Mouse (Mus musculus): Measurements from ENCODE around the gene Rad51d.

Gene Rad51d

DNA sequence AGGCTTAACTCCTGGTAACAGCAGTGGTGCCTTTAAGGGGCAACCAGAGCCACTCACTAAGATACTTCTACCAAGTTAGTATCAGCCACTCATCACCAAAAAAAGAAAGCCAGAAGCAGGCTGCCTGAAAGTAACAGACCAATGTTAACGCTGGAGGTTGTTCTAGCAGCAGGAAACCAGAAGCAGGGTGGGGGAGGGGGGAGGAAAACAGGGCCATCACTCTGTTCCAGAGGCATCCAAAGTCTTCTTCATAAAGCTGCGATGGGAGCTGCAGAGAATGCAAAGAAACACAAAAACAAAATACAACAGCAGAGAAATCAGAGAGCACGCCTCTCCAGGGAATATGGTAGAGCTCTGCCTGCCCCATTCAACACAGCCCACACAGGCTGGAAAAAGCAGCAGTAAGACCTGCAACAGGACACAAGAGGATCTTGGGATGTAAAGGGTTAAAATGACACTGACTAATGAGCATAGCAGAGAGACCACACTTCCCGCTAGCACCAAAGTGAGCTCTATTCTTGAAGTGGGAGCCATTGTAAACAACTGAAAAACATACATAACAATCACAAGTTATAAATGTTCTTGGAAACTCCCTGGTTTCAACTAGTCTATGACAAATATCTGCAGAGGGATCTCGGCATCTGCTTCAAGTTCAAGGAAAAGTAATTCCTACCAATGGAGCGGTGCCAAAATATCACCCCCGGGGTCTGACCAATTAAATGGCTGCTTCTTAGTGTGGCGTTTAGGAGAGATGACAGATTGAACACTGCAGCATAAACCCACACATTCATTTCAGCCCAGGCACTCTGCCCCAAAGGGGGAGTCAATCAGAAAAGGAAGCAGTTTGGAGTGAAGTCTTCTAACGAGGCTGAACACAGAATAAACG lies 59.2 kb downstream of the Rad51d start:
- DNase-seq (ENCODE audit: extremely low read depth, low read depth, low spot score) = no peak

DNA sequence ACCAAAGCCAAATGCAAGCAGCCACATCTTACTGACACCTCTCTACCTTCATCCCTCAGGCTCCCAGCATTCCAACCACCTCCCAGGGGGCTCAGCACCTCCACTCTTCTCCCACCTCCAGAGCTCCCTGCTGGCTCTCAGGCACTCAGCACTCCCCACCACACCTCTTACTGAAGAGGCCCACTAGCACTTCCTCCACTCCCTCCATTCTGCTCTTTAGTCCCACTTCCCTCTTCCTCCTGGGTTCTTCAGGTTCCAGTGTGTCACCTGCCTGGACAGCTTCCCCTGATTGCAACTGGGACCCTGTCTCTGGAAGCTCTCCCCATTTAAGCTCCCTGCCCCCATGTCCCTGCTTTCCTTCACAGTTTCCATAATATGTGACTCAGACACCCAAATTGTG lies 63.6 kb downstream of the Rad51d start:
- no peak for DNase-seq (ENCODE audit: extremely low read depth, low read depth, low spot score)
